Mouse (Mus musculus) erythroblast, embryonic 14.5 days (primary cell): ENCODE measurements around the gene Slfn1. TPM values are rescaled to one million over a fixed set of nuclear protein-coding genes. Genes with fewer than 3 reads are reported as not detected.
"Not testable (repeated sequence)": the region's sequence is repeated elsewhere in the genome, so short reads cannot be mapped to it uniquely, and the experiment has no call there.

Experiments used
- H3K27me3 ChIP-seq: 2 replicates; pipeline ENCODE4 v1.6.1; 2012; ENCODE audit warnings: inconsistent platforms; ENCODE audit not compliant: control insufficient read depth
- H3K36me3 ChIP-seq: 2 replicates; pipeline ENCODE4 v1.6.1; 2012; ENCODE audit warnings: mild to moderate bottlenecking, inconsistent platforms; ENCODE audit not compliant: control insufficient read depth
- H3K4me1 ChIP-seq: 2 replicates; pipeline ENCODE4 v1.6.1; 2012; ENCODE audit warnings: inconsistent platforms; ENCODE audit not compliant: control insufficient read depth
- H3K4me3 ChIP-seq: replicated peaks from 2 replicates; pipeline ENCODE3; 2012; ENCODE audit warnings: moderate library complexity, mild to moderate bottlenecking, inconsistent platforms
- H3K9me3 ChIP-seq: 2 replicates; pipeline ENCODE4 v1.6.1; 2012; ENCODE audit warnings: low read length, inconsistent platforms, mixed read lengths; ENCODE audit not compliant: control insufficient read depth
- GATA1 ChIP-seq: IDR thresholded peaks from 2 replicates; pipeline ENCODE4 v1.6.1; 2012; ENCODE audit warnings: low read length, inconsistent platforms, mixed read lengths
- TAL1 ChIP-seq: IDR thresholded peaks from 3 replicates; pipeline ENCODE4 v1.6.1; 2012; ENCODE audit warnings: low read length, inconsistent platforms, mixed read lengths
- polyA plus RNA-seq: library from polyadenylated mRNA; stranded (reverse); fragments of >175 nt; gene quantifications from 2 replicates; pipeline ENCODE4 v1.2.3, GENCODE M21; 2012

Slfn1 gene
- polyA plus RNA-seq, 1 experiment, result not detected

DNA sequence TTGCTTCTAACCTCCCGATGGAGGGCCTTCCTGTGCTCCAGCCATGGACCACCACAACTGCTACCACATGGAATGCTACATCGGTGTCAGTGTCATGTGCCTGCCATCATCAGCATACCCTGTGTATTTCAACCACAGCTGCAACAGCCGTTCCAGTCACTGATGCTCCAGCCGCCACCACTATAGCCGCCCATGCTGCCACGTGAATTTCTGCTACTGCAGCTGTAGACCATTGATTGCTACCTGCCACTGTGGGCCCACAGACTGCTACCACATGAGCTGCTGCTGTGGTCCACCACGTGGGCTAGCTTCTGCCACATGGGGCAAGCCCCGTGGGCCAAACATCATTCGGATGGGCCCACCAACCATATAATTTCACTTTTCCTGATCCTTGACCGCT is 31.9 kb upstream of the Slfn1 start:
- TF ChIP-seq GATA1 (no peak), TAL1 (no peak)
- no peaks in the 10 kb centered on the region for H3K4me1 ChIP-seq
- H3K36me3 ChIP-seq, result no peaks in the 10 kb centered on the region
- no peak overlapping the region for H3K4me3 ChIP-seq
- H3K9me3 ChIP-seq, result peaks cover 9% of the 10 kb centered on the region
- H3K27me3 ChIP-seq, result no peaks in the 10 kb centered on the region

DNA sequence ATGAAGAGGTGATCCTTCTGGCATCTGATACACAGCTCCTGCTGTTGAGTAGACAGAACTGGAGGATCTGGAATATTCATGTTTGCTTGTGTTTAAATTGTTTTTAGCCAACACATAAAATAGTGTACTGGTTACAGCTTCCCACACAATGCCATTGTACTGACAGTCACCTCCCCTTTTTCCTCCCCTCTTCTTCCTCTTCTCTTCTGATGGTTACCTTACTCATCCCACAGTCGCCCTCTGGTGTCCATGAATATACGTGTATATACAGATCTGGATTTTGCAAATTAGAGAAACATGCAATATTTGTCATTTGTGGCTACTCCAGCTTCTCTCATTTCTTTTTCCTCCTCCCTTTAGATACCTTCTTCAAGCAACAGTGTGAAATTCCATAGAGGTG is 1.5 kb upstream of the Slfn1 start:
- TF ChIP-seq TAL1, result no peak
- no peak for TF ChIP-seq GATA1
- H3K4me3 ChIP-seq, result no peak overlapping the region
- no peaks in the 10 kb centered on the region for H3K9me3 ChIP-seq
- H3K4me1 ChIP-seq, result no peaks in the 10 kb centered on the region
- no peaks in the 10 kb centered on the region for H3K27me3 ChIP-seq
- H3K36me3 ChIP-seq, result no peaks in the 10 kb centered on the region

DNA sequence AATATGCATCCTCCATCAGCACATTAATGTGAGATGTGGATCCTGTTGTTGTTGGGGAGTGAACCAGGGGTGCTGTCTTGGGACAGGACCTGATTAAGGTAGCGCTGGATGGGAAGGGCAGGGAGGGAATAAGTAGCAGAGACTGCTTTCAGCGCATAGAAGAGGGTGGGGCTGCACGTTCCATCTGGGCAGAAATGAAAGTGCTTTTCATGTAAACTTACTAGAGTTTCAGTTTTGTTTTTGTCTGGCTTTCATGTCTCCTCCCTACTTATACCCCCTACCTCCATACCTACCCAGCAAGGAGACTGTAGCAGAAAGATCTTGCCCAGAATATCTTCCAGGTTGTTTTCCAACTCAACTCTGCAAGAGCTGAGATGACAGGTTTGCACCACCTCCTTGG is 1.4 kb downstream of the Slfn1 start:
- no peaks in the 10 kb centered on the region for H3K4me1 ChIP-seq
- TF ChIP-seq GATA1, result no peak
- no peak for TF ChIP-seq TAL1
- H3K27me3 ChIP-seq, result no peaks in the 10 kb centered on the region
- H3K36me3 ChIP-seq, result no peaks in the 10 kb centered on the region
- no peaks in the 10 kb centered on the region for H3K9me3 ChIP-seq
- H3K4me3 ChIP-seq, result no peak overlapping the region

DNA sequence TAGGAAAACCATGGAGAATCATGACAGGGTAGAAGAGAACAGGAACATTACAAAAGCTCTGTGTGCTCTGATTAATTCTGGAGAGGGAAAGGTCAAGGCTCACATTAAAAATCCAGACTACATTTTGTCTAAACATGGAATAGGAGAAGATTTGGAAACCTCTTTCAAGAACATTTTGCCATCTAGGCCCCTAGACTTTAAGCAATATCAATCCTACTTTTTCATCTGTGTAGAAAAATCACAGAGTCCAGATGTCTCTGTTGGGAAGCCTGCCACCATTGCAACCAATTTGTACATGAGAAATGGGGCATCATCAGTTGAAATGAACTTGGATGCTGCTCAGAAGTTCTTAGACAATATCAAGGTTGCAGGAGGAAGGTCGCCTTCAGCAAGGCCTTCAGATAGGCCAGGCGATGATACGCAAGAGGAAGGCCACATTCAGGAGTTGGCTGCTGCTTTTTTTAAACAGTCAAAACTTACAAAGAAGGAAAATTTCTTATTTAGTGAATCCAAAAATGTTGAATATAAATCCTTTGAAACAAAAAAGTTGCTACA is 4.6 kb downstream of the Slfn1 start:
- Histone ChIP-seq H3K36me3 (no peaks in the 10 kb centered on the region), H3K4me3 (no peak overlapping the region), H3K4me1 (no peaks in the 10 kb centered on the region), H3K27me3 (no peaks in the 10 kb centered on the region), H3K9me3 (no peaks in the 10 kb centered on the region)
- TF ChIP-seq TAL1, result no peak
- no peak for TF ChIP-seq GATA1

- H3K27me3 ChIP-seq, result no peaks in the 10 kb centered on the region
- no peaks in the 10 kb centered on the region for H3K36me3 ChIP-seq
- no peak overlapping the region for H3K4me3 ChIP-seq
- no peaks in the 10 kb centered on the region for H3K4me1 ChIP-seq
- H3K9me3 ChIP-seq, result no peaks in the 10 kb centered on the region
- TF ChIP-seq TAL1 (no peak), GATA1 (no peak)
These were observed 6.5 kb downstream of the Slfn1 start for GRCm38 (mm10) chr11:83123198-83123597.

- H3K36me3 ChIP-seq, result no peaks in the 10 kb centered on the region
- no peaks in the 10 kb centered on the region for H3K4me1 ChIP-seq
- no peak for TF ChIP-seq GATA1
- TF ChIP-seq TAL1, result no peak
- no peaks in the 10 kb centered on the region for H3K9me3 ChIP-seq
- H3K27me3 ChIP-seq, result no peaks in the 10 kb centered on the region
- no peak overlapping the region for H3K4me3 ChIP-seq
These were observed 8.3 kb downstream of the Slfn1 start for GRCm38 (mm10) chr11:83124906-83125305.

DNA sequence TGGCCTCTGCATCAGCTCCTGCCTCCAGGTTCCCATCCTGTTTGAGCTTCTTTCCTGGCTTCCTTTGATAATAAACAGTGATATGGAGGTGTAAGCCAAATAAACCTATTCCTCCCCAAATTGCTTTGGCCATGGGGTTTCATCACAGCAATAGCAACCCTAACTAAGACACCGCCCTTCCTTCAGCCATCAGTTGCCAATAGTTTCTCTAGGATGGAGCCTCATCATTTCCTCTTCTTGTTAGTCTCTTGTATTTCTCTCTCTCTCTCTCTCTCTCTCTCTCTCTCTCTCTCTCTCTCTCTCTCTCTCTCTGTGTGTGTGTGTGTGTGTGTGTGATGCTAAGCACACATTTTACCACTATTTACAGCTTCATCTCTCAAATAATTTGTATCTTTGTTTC is 9.0 kb downstream of the Slfn1 start:
- H3K4me1 ChIP-seq, H3K36me3 ChIP-seq, H3K4me3 ChIP-seq, H3K9me3 ChIP-seq, H3K27me3 ChIP-seq: not testable (repeated sequence)

- not testable (repeated sequence) for H3K27me3 ChIP-seq, H3K9me3 ChIP-seq, H3K36me3 ChIP-seq, H3K4me3 ChIP-seq, H3K4me1 ChIP-seq
These were observed 20.6 kb downstream of the Slfn1 start for GRCm38 (mm10) chr11:83137253-83137652.

- not testable (repeated sequence) for H3K36me3 ChIP-seq, H3K4me3 ChIP-seq, H3K9me3 ChIP-seq, H3K4me1 ChIP-seq, H3K27me3 ChIP-seq
These were observed 32.3 kb downstream of the Slfn1 start for GRCm38 (mm10) chr11:83148939-83149338.

Other genes starting within 250 kb of the Slfn1 start
- 4.5 and 6.4 TPM in 2 replicates for gene Rffl, start 245.6 kb upstream of the Slfn1 start, polyA plus RNA-seq
- 0.05 and 0.19 TPM in 2 replicates for gene Rad51d, start 226.2 kb upstream of the Slfn1 start, polyA plus RNA-seq
- gene Fndc8, start 224.7 kb upstream of the Slfn1 start, polyA plus RNA-seq, result 0.03 TPM in 1 of 2 replicates, not detected in the other
- gene Nle1, start 208.4 kb upstream of the Slfn1 start, polyA plus RNA-seq, result 1.0 and 2.2 TPM in 2 replicates
- gene Unc45b, start 206.3 kb upstream of the Slfn1 start, polyA plus RNA-seq, result not detected in 2 replicates
- 0.01 TPM in 1 of 2 replicates, not detected in the other for gene Slfn5, start 165.5 kb upstream of the Slfn1 start, polyA plus RNA-seq
- 0.39 and 0.46 TPM in 2 replicates for gene Slfn9, start 125.0 kb upstream of the Slfn1 start, polyA plus RNA-seq
- gene Slfn8, start 96.0 kb upstream of the Slfn1 start, polyA plus RNA-seq, result not detected in 2 replicates
- not detected in 2 replicates for gene Slfn2, start 51.7 kb upstream of the Slfn1 start, polyA plus RNA-seq
- gene Slfn4, start 58.3 kb downstream of the Slfn1 start, polyA plus RNA-seq, result not detected in 2 replicates
- gene Slfn3, start 74.5 kb downstream of the Slfn1 start, polyA plus RNA-seq, result not detected in 2 replicates
- gene Slfn14, start 169.9 kb downstream of the Slfn1 start, polyA plus RNA-seq, result 1.0 and 1.1 TPM in 2 replicates
- gene Ap2b1, start 182.2 kb downstream of the Slfn1 start, polyA plus RNA-seq, result 1.3 and 1.5 TPM in 2 replicates
- gene Pex12, start 185.7 kb downstream of the Slfn1 start, polyA plus RNA-seq, result 0.02 and 0.07 TPM in 2 replicates